ENCODE assay signal across 7 mouse cellular contexts in genomic region chr1:143739361-143740350, GRCm38 (mm10). TPM values are rescaled to one million over a fixed set of nuclear protein-coding genes. Genes with fewer than 3 reads are reported as not detected.
DNase-seq lines count a peak whose midpoint lies in the region; ATAC-seq and TF ChIP-seq lines count a peak whose summit lies in the region.

No protein-coding gene starts in this region.

- H3K27me3 ChIP-seq in embryonic facial prominence, embryonic 13.5 days, result no peaks in the 10 kb centered on the region
- no peaks in the 10 kb centered on the region for H3K27me3 ChIP-seq in kidney, adult 2 months (replicated peaks; ENCODE audit: control insufficient read depth, insufficient read depth, low read length)
- no peaks in the 10 kb centered on the region for H3K27me3 ChIP-seq in limb, embryonic 12.5 days
- H3K27me3 ChIP-seq in midbrain, embryonic 15.5 days (replicated peaks), result no peaks in the 10 kb centered on the region
- H3K27me3 ChIP-seq in spleen, adult 2 months (ENCODE audit: control insufficient read depth, insufficient read depth, low read length), result no peaks in the 10 kb centered on the region

- under 1% methylated on average over 60 of the region's 71 CpGs for WGBS in embryonic facial prominence, embryonic 13.5 days
- under 1% methylated on average over 71 of the region's 71 CpGs for WGBS in kidney, adult 2 months
- under 1% methylated on average over 71 of the region's 71 CpGs for WGBS in limb, embryonic 12.5 days
- WGBS in midbrain, embryonic 15.5 days, result under 1% methylated on average over 70 of the region's 71 CpGs
- WGBS in spleen, adult 2 months, result 1% methylated on average over 69 of the region's 71 CpGs

- no peak for TF ChIP-seq POLR2A in kidney, adult 2 months (IDR thresholded peaks at IDR 0.05; ENCODE audit: low read depth, low read length)
- TF ChIP-seq POLR2A in spleen, adult 2 months (IDR thresholded peaks at IDR 0.05; ENCODE audit: low read depth, low read length), result peak; percentile 37; the same call in 1 of the 2 replicates

- 0 out of 2 replicates have a peak, but pooled peaks have one; percentile 6 for TF ChIP-seq CTCF in kidney, adult 2 months (conservative IDR thresholded peaks at IDR 0.05; ENCODE audit: insufficient read depth, insufficient read length, low read depth, low read length)
- TF ChIP-seq CTCF in spleen, adult 2 months (IDR thresholded peaks at IDR 0.05; ENCODE audit: extremely low read depth, insufficient read depth, insufficient read length, insufficient replicate concordance), result no peak

- H3K4me2 ChIP-seq in embryonic facial prominence, embryonic 13.5 days, result peak overlapping the region; percentile 82
- peak overlapping the region; percentile 72 for H3K4me2 ChIP-seq in limb, embryonic 12.5 days
- H3K4me2 ChIP-seq in midbrain, embryonic 15.5 days, result peak overlapping the region; percentile 77

- H3K27ac ChIP-seq in embryonic facial prominence, embryonic 13.5 days, result peak overlapping the region; percentile 77
- peak overlapping the region; percentile 24 for H3K27ac ChIP-seq in kidney, adult 2 months (ENCODE audit: insufficient read depth, low read depth, low read length)
- peak overlapping the region; percentile 87 for H3K27ac ChIP-seq in limb, embryonic 12.5 days
- peak overlapping the region; percentile 95 for H3K27ac ChIP-seq in midbrain, embryonic 15.5 days
- H3K27ac ChIP-seq in spleen, adult 2 months (ENCODE audit: insufficient read depth, low read length), result peak overlapping the region; percentile 59

- peak; percentile 89 to 95 for DNase-seq in adrenal gland, postnatal 36 days
- DNase-seq in heart, adult 18-20 months, result peak; percentile 89 to 90
- DNase-seq in kidney, adult 2 months, result peak; percentile 94
- DNase-seq in spleen, adult 2 months (ENCODE audit: low read depth in 1 of 2, low spot score in 2 of 2), result peak; percentile 75 to 92

- ATAC-seq in embryonic facial prominence, embryonic 13.5 days (ENCODE audit: insufficient number of reproducible peaks, insufficient read depth, low FRiP score, low TSS enrichment, low read depth), result peak; percentile 85
- peak; percentile 92 for ATAC-seq in limb, embryonic 12.5 days (ENCODE audit: insufficient number of reproducible peaks, insufficient read depth, low FRiP score, low TSS enrichment, low read depth)
- ATAC-seq in midbrain, embryonic 15.5 days (replicated peaks), result peak; percentile 96

- H3K4me1 ChIP-seq in embryonic facial prominence, embryonic 13.5 days, result peaks cover 5% of the 10 kb centered on the region; the same call in 1 of the 2 replicates
- H3K4me1 ChIP-seq in kidney, adult 2 months (ENCODE audit: control insufficient read depth, insufficient read depth, low read length), result no peaks in the 10 kb centered on the region; the same call in 1 of the 2 replicates
- 0 out of 2 replicates have a peak, but pooled peaks cover 4% of the 10 kb centered on the region for H3K4me1 ChIP-seq in limb, embryonic 12.5 days (replicated peaks)
- H3K4me1 ChIP-seq in midbrain, embryonic 15.5 days, result peaks cover 12% of the 10 kb centered on the region
- peaks cover 3% of the 10 kb centered on the region; the same call in 1 of the 2 replicates for H3K4me1 ChIP-seq in spleen, adult 2 months (ENCODE audit: control insufficient read depth, insufficient read depth, insufficient read length)

- H3K4me3 ChIP-seq in embryonic facial prominence, embryonic 13.5 days, result peak overlapping the region; percentile 80
- H3K4me3 ChIP-seq in kidney, adult 2 months (ENCODE audit: insufficient read depth, low read depth, low read length), result peak overlapping the region; percentile 83
- peak overlapping the region; percentile 78 for H3K4me3 ChIP-seq in limb, embryonic 12.5 days (replicated peaks)
- peak overlapping the region; percentile 93 for H3K4me3 ChIP-seq in midbrain, embryonic 15.5 days
- H3K4me3 ChIP-seq in spleen, adult 2 months (ENCODE audit: extremely low read depth, insufficient read depth, insufficient read length), result peak overlapping the region; percentile 85

- H3K9ac ChIP-seq in embryonic facial prominence, embryonic 13.5 days, result peak overlapping the region; percentile 85
- H3K9ac ChIP-seq in limb, embryonic 12.5 days (replicated peaks), result peak overlapping the region; percentile 79
- H3K9ac ChIP-seq in midbrain, embryonic 15.5 days, result peak overlapping the region; percentile 92

- H3K36me3 ChIP-seq in embryonic facial prominence, embryonic 13.5 days, result peaks cover 17% of the 10 kb centered on the region
- no peaks in the 10 kb centered on the region for H3K36me3 ChIP-seq in kidney, adult 2 months (ENCODE audit: control insufficient read depth, insufficient read depth, low read length)
- peaks cover 24% of the 10 kb centered on the region for H3K36me3 ChIP-seq in limb, embryonic 12.5 days
- peaks cover 1% of the 10 kb centered on the region; the same call in 1 of the 2 replicates for H3K36me3 ChIP-seq in midbrain, embryonic 15.5 days (replicated peaks)
- peaks cover 3% of the 10 kb centered on the region for H3K36me3 ChIP-seq in spleen, adult 2 months (ENCODE audit: control insufficient read depth, insufficient read depth, low read length)

- H3K9me3 ChIP-seq in embryonic facial prominence, embryonic 13.5 days, result no peaks in the 10 kb centered on the region
- no peaks in the 10 kb centered on the region for H3K9me3 ChIP-seq in limb, embryonic 12.5 days
- H3K9me3 ChIP-seq in midbrain, embryonic 15.5 days, result no peaks in the 10 kb centered on the region

RNA-seq across cellular contexts. Expression of gene Glrx2, which starts 23.5 kb away (rescaled TPM):
- total RNA-seq in adrenal gland, postnatal 36 days (2021), result 10 to 100 TPM; 79.0 to 99.3 TPM
- 111 and 122 TPM in 2 replicates for polyA plus RNA-seq in embryonic facial prominence, embryonic 13.5 days (2015; fragmentation: Nextera tagmentation; extraction: Ambion mirVana)
- 10 to 100 TPM; 77.6 to 77.8 TPM for total RNA-seq in heart, adult 18-20 months (2021)
- 26.6 and 28.5 TPM in 2 replicates for polyA plus RNA-seq in kidney, adult 2 months (2012; rRNA removed)
- polyA plus RNA-seq in limb, embryonic 12.5 days (2016; fragmentation: Nextera tagmentation; extraction: Ambion mirVana), result 119 and 122 TPM in 2 replicates
- polyA plus RNA-seq in midbrain, embryonic 15.5 days (2015; fragmentation: Nextera tagmentation; extraction: Ambion mirVana), result 105 and 111 TPM in 2 replicates
- 9.5 and 11.1 TPM in 2 replicates for polyA plus RNA-seq in spleen, adult 2 months (2012; rRNA removed)

RNA-seq across cellular contexts. Expression of gene Cdc73, which starts 37.0 kb away (rescaled TPM):
- 100 to 1,000 TPM in 1 of 2 experiments, 10 to 100 TPM in 1; 96.6 to 115 TPM for total RNA-seq in adrenal gland, postnatal 36 days (2021)
- 28.0 and 29.0 TPM in 2 replicates for polyA plus RNA-seq in embryonic facial prominence, embryonic 13.5 days (2015; fragmentation: Nextera tagmentation; extraction: Ambion mirVana)
- total RNA-seq in heart, adult 18-20 months (2021), result 10 to 100 TPM; 54.2 to 54.9 TPM
- 2.1 and 4.3 TPM in 2 replicates for polyA plus RNA-seq in kidney, adult 2 months (2012; rRNA removed)
- 33.7 and 39.7 TPM in 2 replicates for polyA plus RNA-seq in limb, embryonic 12.5 days (2016; fragmentation: Nextera tagmentation; extraction: Ambion mirVana)
- 18.0 and 18.2 TPM in 2 replicates for polyA plus RNA-seq in midbrain, embryonic 15.5 days (2015; fragmentation: Nextera tagmentation; extraction: Ambion mirVana)
- polyA plus RNA-seq in spleen, adult 2 months (2012; rRNA removed), result 0.65 and 0.95 TPM in 2 replicates

RNA-seq across cellular contexts. Expression of gene Trove2, which starts 37.2 kb away (rescaled TPM):
- total RNA-seq in adrenal gland, postnatal 36 days (2021), result 10 to 100 TPM; 15.1 to 17.9 TPM
- 25.9 and 30.3 TPM in 2 replicates for polyA plus RNA-seq in embryonic facial prominence, embryonic 13.5 days (2015; fragmentation: Nextera tagmentation; extraction: Ambion mirVana)
- total RNA-seq in heart, adult 18-20 months (2021), result 1 to 10 TPM; 8.9 to 9.1 TPM
- polyA plus RNA-seq in kidney, adult 2 months (2012; rRNA removed), result 1.9 and 2.8 TPM in 2 replicates
- polyA plus RNA-seq in limb, embryonic 12.5 days (2016; fragmentation: Nextera tagmentation; extraction: Ambion mirVana), result 24.2 and 28.7 TPM in 2 replicates
- 34.6 and 36.0 TPM in 2 replicates for polyA plus RNA-seq in midbrain, embryonic 15.5 days (2015; fragmentation: Nextera tagmentation; extraction: Ambion mirVana)
- 0.46 and 0.49 TPM in 2 replicates for polyA plus RNA-seq in spleen, adult 2 months (2012; rRNA removed)

RNA-seq across cellular contexts. Expression of gene Uchl5, which starts 37.4 kb away (rescaled TPM):
- 10 to 100 TPM; 24.5 to 28.8 TPM for total RNA-seq in adrenal gland, postnatal 36 days (2021)
- polyA plus RNA-seq in embryonic facial prominence, embryonic 13.5 days (2015; fragmentation: Nextera tagmentation; extraction: Ambion mirVana), result 90.9 and 94.8 TPM in 2 replicates
- 10 to 100 TPM; 16.3 to 21.1 TPM for total RNA-seq in heart, adult 18-20 months (2021)
- 2.8 and 4.7 TPM in 2 replicates for polyA plus RNA-seq in kidney, adult 2 months (2012; rRNA removed)
- 84.4 and 91.9 TPM in 2 replicates for polyA plus RNA-seq in limb, embryonic 12.5 days (2016; fragmentation: Nextera tagmentation; extraction: Ambion mirVana)
- polyA plus RNA-seq in midbrain, embryonic 15.5 days (2015; fragmentation: Nextera tagmentation; extraction: Ambion mirVana), result 63.0 and 68.6 TPM in 2 replicates
- polyA plus RNA-seq in spleen, adult 2 months (2012; rRNA removed), result 2.7 and 4.9 TPM in 2 replicates

Comparison
In these comparisons a context has a peak if more than half of its experiments do, and no peak if none do; other contexts are left out.
1. Peak in every context shown above with its lines: DNase-seq, ATAC-seq, H3K4me3 ChIP-seq and H3K27ac ChIP-seq.
2. H3K27ac ChIP-seq: peak in every context shown above with its lines; median percentile 95 in midbrain, embryonic 15.5 days; 87 in limb, embryonic 12.5 days; 77 in embryonic facial prominence, embryonic 13.5 days; 59 in spleen, adult 2 months; 24 in kidney, adult 2 months.